Mouse (Mus musculus): Measurements from ENCODE around the gene Tecpr2. TPM values are rescaled to one million over a fixed set of nuclear protein-coding genes. Genes with fewer than 3 reads are reported as not detected.
"Not testable (repeated sequence)": the region's sequence is repeated elsewhere in the genome, so short reads cannot be mapped to it uniquely, and the experiment has no call there.

The Tecpr2 gene
- polyA plus RNA-seq, 1 experiment from 2014 or later = 1.7 TPM

- Histone ChIP-seq H3K9ac (peak within 1 kb of the TSS; percentile 88), H3K4me1 (replicated peaks) (peaks cover 53% of the 10 kb centered on the region), H3K4me3 (replicated peaks) (peak within 1 kb of the TSS; percentile 83), H3K27me3 (no peaks in the 10 kb centered on the region), H3K36me3 (no peaks in the 10 kb centered on the region), H3K27ac (peak within 1 kb of the TSS; percentile 82), H3K4me2 (peak within 1 kb of the TSS; percentile 81), H3K9me3 (replicated peaks) (no peaks in the 10 kb centered on the region)
- under 1% methylated on average over 89 of the region's 89 CpGs for WGBS (ENCODE audit: insufficient replicate concordance)
- DNase-seq (peak; percentile 72), ATAC-seq (ENCODE audit: low read depth) (peak; percentile 64)
Measured at GRCm38 (mm10) chr12:110850010-110850928, 38.8 kb upstream of the Tecpr2 start, which contains the start of gene Zfp839. Gene Zfp839 (plus strand): TSS chr12:110850253.

- DNase-seq (no peak), ATAC-seq (ENCODE audit: low read depth) (peak; percentile 7; the same call in 1 of the 2 replicates)
- WGBS (ENCODE audit: insufficient replicate concordance) = 9% methylated on average over 9 of the region's 9 CpGs
- Histone ChIP-seq H3K4me2 (peak overlapping the region; percentile 81), H3K27ac (peak overlapping the region; percentile 82), H3K36me3 (peaks cover 6% of the 10 kb centered on the region; the same call in 1 of the 2 replicates), H3K9me3 (replicated peaks) (no peaks in the 10 kb centered on the region), H3K4me3 (replicated peaks) (peak overlapping the region; percentile 83), H3K9ac (peak overlapping the region; percentile 88), H3K27me3 (no peaks in the 10 kb centered on the region), H3K4me1 (replicated peaks) (peaks cover 53% of the 10 kb centered on the region)
Measured at GRCm38 (mm10) chr12:110850929-110851256, 38.2 kb upstream of the Tecpr2 start.

- peaks cover 52% of the 10 kb centered on the region for H3K4me1 ChIP-seq (replicated peaks)
Measured at GRCm38 (mm10) chr12:110851414-110851813, 37.6 kb upstream of the Tecpr2 start.

GRCm38 (mm10) chr12:110851923-110852322 is 37.1 kb upstream of the Tecpr2 start:
- H3K4me1 ChIP-seq (replicated peaks) = peaks cover 56% of the 10 kb centered on the region

More at GRCm38 (mm10) chr12:110851414-110851813, 37.6 kb upstream of the Tecpr2 start:
- Histone ChIP-seq H3K9me3 (replicated peaks) (no peaks in the 10 kb centered on the region), H3K9ac (peak overlapping the region; percentile 88), H3K27ac (peak overlapping the region; percentile 82), H3K27me3 (no peaks in the 10 kb centered on the region), H3K36me3 (peaks cover 6% of the 10 kb centered on the region; the same call in 1 of the 2 replicates), H3K4me3 (replicated peaks) (peak overlapping the region; percentile 83), H3K4me2 (peak overlapping the region; percentile 81)
- 12% methylated on average over 12 of the region's 12 CpGs for WGBS (ENCODE audit: insufficient replicate concordance)
- ATAC-seq (ENCODE audit: low read depth) (peak; percentile 78), DNase-seq (peak; percentile 53)

GRCm38 (mm10) chr12:110854786-110855737 is 34.0 kb upstream of the Tecpr2 start:
- Histone ChIP-seq H3K4me3 (replicated peaks) (no peak overlapping the region), H3K4me1 (replicated peaks) (peaks cover 65% of the 10 kb centered on the region), H3K27me3 (no peaks in the 10 kb centered on the region), H3K36me3 (peaks cover 10% of the 10 kb centered on the region; the same call in 1 of the 2 replicates), H3K9ac (peak overlapping the region; percentile 17; the same call in 1 of the 2 replicates), H3K4me2 (no peak overlapping the region), H3K27ac (no peak overlapping the region), H3K9me3 (replicated peaks) (no peaks in the 10 kb centered on the region)
- DNase-seq = no peak
- 72% methylated on average over 32 of the region's 32 CpGs for WGBS (ENCODE audit: insufficient replicate concordance)
- no peak for ATAC-seq (ENCODE audit: low read depth)

More at GRCm38 (mm10) chr12:110851923-110852322, 37.1 kb upstream of the Tecpr2 start:
- H3K9me3 ChIP-seq (replicated peaks) = no peaks in the 10 kb centered on the region
- H3K4me3 ChIP-seq (replicated peaks) = no peak overlapping the region
- peak overlapping the region; percentile 81 for H3K4me2 ChIP-seq
- peak overlapping the region; percentile 82; the same call in 1 of the 2 replicates for H3K27ac ChIP-seq
- DNase-seq (no peak), ATAC-seq (ENCODE audit: low read depth) (no peak)
- peak overlapping the region; percentile 88; the same call in 1 of the 2 replicates for H3K9ac ChIP-seq
- WGBS (ENCODE audit: insufficient replicate concordance) = 22% methylated on average over 1 of the region's 1 CpGs
- peaks cover 6% of the 10 kb centered on the region; the same call in 1 of the 2 replicates for H3K36me3 ChIP-seq
- no peaks in the 10 kb centered on the region for H3K27me3 ChIP-seq

DNA sequence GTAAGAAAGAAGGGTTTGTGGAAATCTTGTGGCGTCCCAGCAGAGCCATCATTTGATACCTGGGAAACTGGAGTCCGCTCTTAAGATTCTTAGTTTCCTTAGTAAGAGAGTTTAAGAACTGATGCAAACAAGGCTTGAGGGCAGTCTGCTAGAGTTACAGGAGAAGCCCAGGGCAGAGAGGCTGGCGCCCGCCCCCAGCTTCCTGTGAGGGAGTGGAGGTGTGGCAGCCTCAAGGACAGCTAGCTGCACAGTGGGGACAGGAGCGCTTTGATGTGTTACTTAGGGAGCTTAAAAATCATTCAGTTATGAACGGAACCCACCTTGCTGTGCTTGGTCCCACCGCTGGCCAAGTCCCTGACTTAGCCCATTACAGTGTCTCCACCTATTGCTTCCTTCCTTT is 31.9 kb upstream of the Tecpr2 start:
- peaks cover 44% of the 10 kb centered on the region for H3K4me1 ChIP-seq (replicated peaks)
- H3K36me3 ChIP-seq = peaks cover 17% of the 10 kb centered on the region
- no peaks in the 10 kb centered on the region for H3K27me3 ChIP-seq
- H3K4me2 ChIP-seq = no peak overlapping the region
- no peak for ATAC-seq (ENCODE audit: low read depth)
- no peak overlapping the region for H3K4me3 ChIP-seq (replicated peaks)
- DNase-seq = no peak
- no peak overlapping the region for H3K27ac ChIP-seq
- 56% methylated on average over 7 of the region's 7 CpGs for WGBS (ENCODE audit: insufficient replicate concordance)
- no peaks in the 10 kb centered on the region for H3K9me3 ChIP-seq (replicated peaks)
- no peak overlapping the region for H3K9ac ChIP-seq

GRCm38 (mm10) chr12:110858681-110859080 is 30.4 kb upstream of the Tecpr2 start:
- H3K4me2 ChIP-seq; ATAC-seq (ENCODE audit: low read depth); H3K9me3 ChIP-seq (replicated peaks); H3K27ac ChIP-seq; H3K27me3 ChIP-seq; H3K9ac ChIP-seq; DNase-seq; H3K4me3 ChIP-seq (replicated peaks): not testable (repeated sequence)
- 89% methylated on average over 15 of the region's 15 CpGs for WGBS (ENCODE audit: insufficient replicate concordance)
- peaks cover 33% of the 10 kb centered on the region for H3K4me1 ChIP-seq (replicated peaks)
- H3K36me3 ChIP-seq = peaks cover 20% of the 10 kb centered on the region

DNA sequence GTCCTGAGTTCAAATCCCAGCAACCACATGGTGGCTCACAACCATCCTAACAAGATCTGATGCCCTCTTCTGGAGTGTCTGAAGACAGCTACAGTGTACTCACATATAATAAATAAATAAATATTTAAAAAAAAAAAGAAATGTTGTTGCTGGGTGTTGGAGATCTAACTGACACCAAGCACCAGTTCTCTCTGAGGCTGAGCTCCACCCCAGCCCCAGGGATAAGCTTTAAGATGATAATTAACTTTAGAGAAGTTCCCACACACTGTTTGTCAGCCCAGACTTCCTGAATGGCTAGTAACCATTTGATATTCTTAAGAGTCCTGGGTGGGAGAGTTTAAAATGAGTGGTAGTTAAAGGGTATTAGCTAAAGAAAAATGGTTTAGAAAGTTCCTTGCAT is 28.8 kb upstream of the Tecpr2 start:
- Histone ChIP-seq H3K4me3 (replicated peaks) (no peak overlapping the region), H3K36me3 (peaks cover 20% of the 10 kb centered on the region), H3K9ac (no peak overlapping the region), H3K27me3 (no peaks in the 10 kb centered on the region), H3K27ac (no peak overlapping the region), H3K9me3 (replicated peaks) (no peaks in the 10 kb centered on the region), H3K4me1 (replicated peaks) (peaks cover 39% of the 10 kb centered on the region), H3K4me2 (no peak overlapping the region)
- no peak for DNase-seq
- no peak for ATAC-seq (ENCODE audit: low read depth)

- DNase-seq (no peak), ATAC-seq (ENCODE audit: low read depth) (no peak)
- Histone ChIP-seq H3K4me1 (replicated peaks) (peaks cover 36% of the 10 kb centered on the region), H3K36me3 (peaks cover 13% of the 10 kb centered on the region), H3K9me3 (replicated peaks) (no peaks in the 10 kb centered on the region), H3K4me2 (no peak overlapping the region), H3K27ac (no peak overlapping the region), H3K27me3 (no peaks in the 10 kb centered on the region), H3K9ac (no peak overlapping the region), H3K4me3 (replicated peaks) (no peak overlapping the region)
- WGBS (ENCODE audit: insufficient replicate concordance) = 73% methylated on average over 7 of the region's 7 CpGs
Measured at GRCm38 (mm10) chr12:110861256-110861655, 27.8 kb upstream of the Tecpr2 start.

GRCm38 (mm10) chr12:110864008-110864407 is 25.1 kb upstream of the Tecpr2 start:
- no peak overlapping the region for H3K4me3 ChIP-seq (replicated peaks)
- no peak overlapping the region; the same call in 1 of the 2 replicates for H3K27ac ChIP-seq
- 83% methylated on average over 6 of the region's 6 CpGs for WGBS (ENCODE audit: insufficient replicate concordance)
- peaks cover 23% of the 10 kb centered on the region for H3K36me3 ChIP-seq
- DNase-seq = no peak
- H3K27me3 ChIP-seq = no peaks in the 10 kb centered on the region
- H3K9ac ChIP-seq = no peak overlapping the region
- peaks cover 34% of the 10 kb centered on the region for H3K4me1 ChIP-seq (replicated peaks)
- no peak overlapping the region for H3K4me2 ChIP-seq
- H3K9me3 ChIP-seq (replicated peaks) = no peaks in the 10 kb centered on the region
- ATAC-seq (ENCODE audit: low read depth) = no peak

DNA sequence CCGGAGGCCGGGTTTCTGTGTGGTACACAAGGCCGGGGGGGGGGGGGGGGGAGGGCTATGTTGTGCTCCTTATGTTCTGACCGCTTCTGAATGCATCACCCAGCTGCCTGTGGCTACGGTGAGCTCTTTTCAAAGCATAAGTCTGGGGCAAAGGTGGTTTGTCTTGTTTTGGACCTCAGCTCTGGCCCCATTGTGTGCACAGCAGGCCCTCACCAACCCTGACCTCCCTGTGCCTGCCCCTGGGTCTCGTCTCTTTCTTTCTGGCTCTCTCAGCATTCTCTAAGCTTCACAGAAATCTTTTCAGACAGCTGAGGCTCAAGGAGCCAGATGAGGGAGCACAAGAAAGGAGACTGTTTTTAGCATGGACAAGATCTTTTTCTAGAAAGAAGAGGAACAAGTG is 23.5 kb upstream of the Tecpr2 start:
- ATAC-seq (ENCODE audit: low read depth) (peak; percentile 18; the same call in 1 of the 2 replicates), DNase-seq (no peak)
- H3K9ac ChIP-seq = no peak overlapping the region
- H3K4me2 ChIP-seq = no peak overlapping the region
- peaks cover 44% of the 10 kb centered on the region for H3K4me1 ChIP-seq (replicated peaks)
- H3K27ac ChIP-seq = peak overlapping the region; percentile 60
- peaks cover 19% of the 10 kb centered on the region for H3K36me3 ChIP-seq
- no peaks in the 10 kb centered on the region for H3K9me3 ChIP-seq (replicated peaks)
- H3K4me3 ChIP-seq (replicated peaks) = no peak overlapping the region
- WGBS (ENCODE audit: insufficient replicate concordance) = 73% methylated on average over 5 of the region's 6 CpGs
- H3K27me3 ChIP-seq = no peaks in the 10 kb centered on the region
